Mouse (Mus musculus) liver, postnatal 0 days (tissue): Measurements from ENCODE around the gene Xpnpep3.

Experiments
- CTCF ChIP-seq: sonication (generic); IDR thresholded peaks from 2 replicates; pipeline ENCODE4 v1.5.1; 2016; ENCODE audit warnings: antibody characterized with exemption, low read depth
- EP300 ChIP-seq: IDR thresholded peaks from 2 replicates; pipeline ENCODE4 v1.6.1; 2016; ENCODE audit warnings: antibody characterized with exemption, low read depth, mild to moderate bottlenecking

GRCm38 (mm10) chr15:81476597-81476996 lies 76.7 kb downstream of the Xpnpep3 start:
- TF ChIP-seq CTCF (no peak), EP300 (no peak)
